Mouse (Mus musculus): ENCODE data around the gene Msh2.

- TF ChIP-seq POLR2A (IDR thresholded peaks at IDR 0.05; ENCODE audit: insufficient read depth, low read depth, low read length) (no peak), CTCF (IDR thresholded peaks at IDR 0.05; ENCODE audit: insufficient read depth, low read depth, low read length) (no peak)
These were observed 91.0 kb downstream of the Msh2 start for GRCm38 (mm10) chr17:87763146-87763545.

All from olfactory bulb, adult 2 months (tissue).